Mouse (Mus musculus) thymus, adult 2 months (tissue): ENCODE results near the gene Ankrd34a. TPM values are rescaled to one million over a fixed set of nuclear protein-coding genes. Genes with fewer than 3 reads are reported as not detected.

Experiments
- DNase-seq: peaks from one replicate; pipeline ENCODE4 v3.0.0; 2021
- H3K27ac ChIP-seq: fragments of 200-500 bp; 2 replicates; pipeline ENCODE4 v1.5.1; 2012; ENCODE audit warnings: low read length, control low read depth; ENCODE audit not compliant: control insufficient read depth, insufficient read depth
- H3K27me3 ChIP-seq: fragments of 200-500 bp; 2 replicates; pipeline ENCODE4 v1.6.1; 2012; ENCODE audit warnings: mild to moderate bottlenecking, low read length, moderate library complexity, mixed read lengths; ENCODE audit not compliant: control insufficient read depth, insufficient read depth
- H3K36me3 ChIP-seq: fragments of 200-500 bp; 2 replicates; pipeline ENCODE4 v1.6.1; 2012; ENCODE audit warnings: mild to moderate bottlenecking, low read length, moderate library complexity; ENCODE audit not compliant: control insufficient read depth, insufficient read depth
- H3K4me1 ChIP-seq: fragments of 200-500 bp; replicated peaks from 2 replicates; pipeline ENCODE4 v1.6.1; 2012; ENCODE audit warnings: low read length; ENCODE audit not compliant: control insufficient read depth, insufficient read depth
- H3K4me3 ChIP-seq: fragments of 200-500 bp; 2 replicates; pipeline ENCODE4 v1.5.1; 2012; ENCODE audit warnings: mild to moderate bottlenecking, low read length, control low read depth, moderate library complexity; ENCODE audit not compliant: control insufficient read depth, insufficient read depth
- CTCF ChIP-seq: fragments of 200-500 bp; IDR thresholded peaks from 2 replicates; pipeline ENCODE4 v1.5.1; 2012; ENCODE audit warnings: mild to moderate bottlenecking, control low read depth, low read length, moderate library complexity, borderline replicate concordance; ENCODE audit not compliant: control insufficient read depth, poor library complexity, insufficient read depth; ENCODE audit errors: extremely low read depth
- POLR2A ChIP-seq: fragments of 200-500 bp; IDR thresholded peaks from 2 replicates; pipeline ENCODE4 v1.6.1; 2012; ENCODE audit warnings: mild to moderate bottlenecking, low read length, control low read depth, moderate library complexity; ENCODE audit not compliant: control insufficient read depth, poor library complexity, insufficient read depth; ENCODE audit errors: extremely low read depth
- WGBS: fragments of 180-500 bp; shearing (Covaris S2); methylation state at CpG from one replicate; pipeline ENCODE4 v1.1.7; 2018; 5-methylcytosine and 5-hydroxymethylcytosine counted together
- polyA plus RNA-seq: library from polyadenylated mRNA; depleted of rRNA; stranded (reverse); fragments of >200 nt; gene quantifications from 2 replicates; pipeline ENCODE4 v1.2.3, GENCODE M21; 2012; rRNA removed

Gene Ankrd34a
- polyA plus RNA-seq, 1 experiment = 0.49 TPM

DNA sequence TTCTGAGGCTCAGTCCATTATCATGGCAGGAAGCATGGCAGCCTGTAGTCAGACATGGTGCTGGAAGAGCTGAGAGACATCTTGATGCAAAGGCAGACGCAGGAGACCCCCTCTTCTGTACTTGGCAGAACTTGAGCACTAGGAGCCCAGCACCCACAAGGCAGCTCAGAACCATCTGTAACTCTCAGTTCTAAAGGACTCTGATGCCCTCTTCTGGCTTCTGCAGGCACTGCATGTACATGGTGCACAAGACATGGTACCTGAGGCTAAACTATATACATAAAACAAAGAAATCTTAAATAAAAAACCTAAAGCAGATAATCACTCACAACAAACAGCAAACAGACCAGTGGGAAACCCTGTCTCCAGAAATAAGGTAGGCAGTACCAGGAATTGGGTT is 42.8 kb downstream of the Ankrd34a start:
- WGBS = 89% methylated on average over 1 of the region's 1 CpGs
- Histone ChIP-seq H3K27ac (no peak overlapping the region), H3K4me3 (no peak overlapping the region), H3K36me3 (peaks cover 4% of the 10 kb centered on the region; the same call in 1 of the 2 replicates), H3K27me3 (no peaks in the 10 kb centered on the region), H3K4me1 (peaks cover 9% of the 10 kb centered on the region)
- TF ChIP-seq POLR2A (no peak), CTCF (no peak)
- peak; percentile 79 for DNase-seq

GRCm38 (mm10) chr3:96645018-96645649 is 48.7 kb downstream of the Ankrd34a start, which contains the start of gene Itga10:
Gene Itga10 (plus strand): TSS chr3:96645584.
- H3K27ac ChIP-seq = no peak within 1 kb of the TSS
- peaks cover 4% of the 10 kb centered on the region; the same call in 1 of the 2 replicates for H3K36me3 ChIP-seq
- H3K4me1 ChIP-seq = no peaks in the 10 kb centered on the region
- no peaks in the 10 kb centered on the region for H3K27me3 ChIP-seq
- WGBS = 83% methylated on average over 7 of the region's 7 CpGs
- TF ChIP-seq CTCF = peak; percentile 58; the same call in 1 of the 2 replicates
- TF ChIP-seq POLR2A = no peak
- peak; percentile 17 for DNase-seq
- H3K4me3 ChIP-seq = no peak within 1 kb of the TSS

DNA sequence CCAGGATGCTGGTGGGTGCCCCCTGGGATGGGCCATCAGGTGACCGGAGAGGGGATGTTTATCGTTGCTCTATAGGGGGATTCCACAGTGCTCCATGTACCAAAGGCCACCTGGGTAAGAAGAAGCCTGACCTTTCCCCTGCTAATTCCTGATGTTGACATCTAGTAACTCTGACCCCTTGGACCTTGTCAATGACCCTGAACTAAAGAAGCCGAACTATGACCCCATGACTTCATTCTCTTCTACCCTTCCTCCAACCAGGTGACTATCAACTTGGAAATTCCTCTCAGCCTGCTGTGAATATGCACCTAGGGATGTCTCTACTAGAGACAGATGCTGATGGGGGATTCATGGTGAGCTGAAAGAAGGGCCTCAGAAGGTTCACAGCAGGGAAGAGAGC is 50.9 kb downstream of the Ankrd34a start:
- DNase-seq = no peak
- Histone ChIP-seq H3K4me1 (no peaks in the 10 kb centered on the region), H3K27me3 (no peaks in the 10 kb centered on the region), H3K4me3 (no peak overlapping the region), H3K36me3 (peaks cover 4% of the 10 kb centered on the region; the same call in 1 of the 2 replicates), H3K27ac (no peak overlapping the region)
- TF ChIP-seq POLR2A = no peak
- no peak for TF ChIP-seq CTCF
- 93% methylated on average over 3 of the region's 3 CpGs for WGBS

Other genes with a start within 250 kb of the Ankrd34a start
- gene BC107364, start 144.3 kb upstream of the Ankrd34a start, polyA plus RNA-seq = 0.09 and 0.32 TPM in 2 replicates
- gene Hfe2, start 71.5 kb upstream of the Ankrd34a start, polyA plus RNA-seq = 1.3 and 10.4 TPM in 2 replicates
- 587 and 719 TPM in 2 replicates for gene Txnip, start 38.7 kb upstream of the Ankrd34a start, polyA plus RNA-seq
- not detected in 2 replicates for gene Gm16253, start 19.7 kb upstream of the Ankrd34a start, polyA plus RNA-seq
- gene Polr3gl, start 2.5 kb upstream of the Ankrd34a start, polyA plus RNA-seq = 17.8 and 18.2 TPM in 2 replicates
- 4.6 and 8.2 TPM in 2 replicates for gene Lix1l, start 4.5 kb downstream of the Ankrd34a start, polyA plus RNA-seq
- 12.2 and 14.4 TPM in 2 replicates for gene Rbm8a, start 33.3 kb downstream of the Ankrd34a start, polyA plus RNA-seq
- gene Pex11b, start 38.7 kb downstream of the Ankrd34a start, polyA plus RNA-seq = 37.0 and 41.0 TPM in 2 replicates
- 0.14 and 0.23 TPM in 2 replicates for gene Gm42957, start 38.8 kb downstream of the Ankrd34a start, polyA plus RNA-seq
- gene Itga10, start 48.9 kb downstream of the Ankrd34a start, polyA plus RNA-seq = 2.9 and 3.0 TPM in 2 replicates
- gene Ankrd35, start 73.5 kb downstream of the Ankrd34a start, polyA plus RNA-seq = 1.7 and 2.8 TPM in 2 replicates
- gene Pias3, start 99.7 kb downstream of the Ankrd34a start, polyA plus RNA-seq = 32.7 and 33.1 TPM in 2 replicates
- 12.2 and 17.9 TPM in 2 replicates for gene Nudt17, start 111.9 kb downstream of the Ankrd34a start, polyA plus RNA-seq
- gene Polr3c, start 131.0 kb downstream of the Ankrd34a start, polyA plus RNA-seq = 49.3 and 51.1 TPM in 2 replicates
- 24.1 and 26.3 TPM in 2 replicates for gene Rnf115, start 131.0 kb downstream of the Ankrd34a start, polyA plus RNA-seq
- gene Pdzk1, start 232.6 kb downstream of the Ankrd34a start, polyA plus RNA-seq = 0.49 and 0.60 TPM in 2 replicates
- gene Cd160, start 232.7 kb downstream of the Ankrd34a start, polyA plus RNA-seq = 2.7 and 2.8 TPM in 2 replicates